Mouse (Mus musculus) MEL (cell line): ENCODE data around the gene Akain1.

Source experiments
- CTCF ChIP-seq, 3 experiments: IDR thresholded peaks in 2 of 3; conservative IDR thresholded peaks in 1 of 3; 2 replicates each; pipeline ENCODE4 v1.5.1; 2011 to 2012; ENCODE audit warnings: low read length in 3 of 3, low read depth in 2 of 3, mild to moderate bottlenecking in 2 of 3, improper control_type of control experiment in 1 of 3, inconsistent platforms in 1 of 3, mixed read lengths in 1 of 3, moderate library complexity in 1 of 3; ENCODE audit not compliant: control insufficient read depth in 1 of 3, insufficient read depth in 1 of 3, poor library complexity in 1 of 3, severe bottlenecking in 1 of 3
- GATA1 ChIP-seq: IDR thresholded peaks from 2 replicates; pipeline ENCODE4 v1.6.1; 2011; ENCODE audit warnings: low read depth, low read length, improper control_type of control experiment
- MAFK ChIP-seq: IDR thresholded peaks from 2 replicates; pipeline ENCODE4 v1.6.1; 2011; ENCODE audit warnings: low read depth, mild to moderate bottlenecking, low read length, improper control_type of control experiment, borderline replicate concordance
- POLR2A ChIP-seq, 2 experiments: IDR thresholded peaks; 2 replicates each; pipeline ENCODE4 v1.6.1; 2011 to 2012; ENCODE audit warnings: low read length in 2 of 2, mild to moderate bottlenecking in 2 of 2, control low read depth in 1 of 2, improper control_type of control experiment in 1 of 2, low read depth in 1 of 2, moderate library complexity in 1 of 2; ENCODE audit not compliant: control insufficient read depth in 1 of 2, insufficient read depth in 1 of 2, poor library complexity in 1 of 2
- ZC3H11A ChIP-seq: IDR thresholded peaks from 2 replicates; pipeline ENCODE4 v1.6.1; 2012; ENCODE audit warnings: low read depth, mild to moderate bottlenecking, inconsistent platforms, low read length, improper control_type of control experiment

- TF ChIP-seq GATA1: no peak
- no peak for TF ChIP-seq POLR2A (IDR thresholded peaks at IDR 0.05; ENCODE audit: control insufficient read depth in 1 of 2, insufficient read depth in 1 of 2, low read depth in 1 of 2, low read length in 2 of 2, poor library complexity in 1 of 2)
- TF ChIP-seq MAFK: no peak
- no peak for TF ChIP-seq CTCF (IDR thresholded peaks at IDR 0.05 in 2 of 3, conservative IDR thresholded peaks at IDR 0.05 in 1 of 3; ENCODE audit: control insufficient read depth in 1 of 3, insufficient read depth in 1 of 3, low read depth in 2 of 3, low read length in 3 of 3, poor library complexity in 1 of 3, severe bottlenecking in 1 of 3)
- no peak for TF ChIP-seq ZC3H11A
Observed at GRCm38 (mm10) chr17:69461680-69462079, 22.6 kb downstream of the Akain1 start.
